Mouse (Mus musculus) CH12.LX (cell line): ENCODE measurements at regions not wholly inside any gene's neighbourhood (a gene's known extent, or its start where the extent isn't known, plus 50 kb on each side); places are given as distances from the start of the nearest gene placed in this dataset.

Experiments used
- DNase-seq: peaks from one replicate; pipeline ENCODE4 v3.0.0-alpha.2; 2013; ENCODE audit errors: extremely low read depth
- H3K27ac ChIP-seq: 2 replicates; pipeline ENCODE4 v1.5.1; 2012; ENCODE audit warnings: low read depth, mild to moderate bottlenecking, control low read depth, moderate library complexity; ENCODE audit not compliant: insufficient read depth
- H3K27me3 ChIP-seq: replicated peaks from 2 replicates; pipeline ENCODE3; 2012; ENCODE audit warnings: inconsistent platforms
- H3K36me3 ChIP-seq, 2 experiments: replicated peaks in 1 of 2; 2 replicates each; pipeline versions ENCODE3 to v1.6.1; 2012; ENCODE audit warnings: inconsistent platforms in 1 of 2, low read length in 1 of 2, mild to moderate bottlenecking in 1 of 2, mixed read lengths in 1 of 2, moderate library complexity in 1 of 2; ENCODE audit not compliant: control insufficient read depth in 1 of 2, insufficient read depth in 1 of 2
- H3K4me1 ChIP-seq, 2 experiments: 2 replicates each; pipeline ENCODE4 v1.6.1; 2012; ENCODE audit warnings: inconsistent platforms in 1 of 2, moderate library complexity in 1 of 2; ENCODE audit not compliant: insufficient read depth in 2 of 2, control insufficient read depth in 1 of 2
- H3K4me2 ChIP-seq: 2 replicates; pipeline ENCODE4 v1.6.1; 2012; ENCODE audit warnings: low read depth, mild to moderate bottlenecking, control low read depth; ENCODE audit not compliant: poor library complexity, insufficient read depth, severe bottlenecking
- H3K4me3 ChIP-seq, 3 experiments: fragments of 150-350 bp in 1 of 3; sonication (generic) in 1 of 3; replicated peaks in 1 of 3; 2 replicates each; pipeline versions ENCODE3 to v1.5.1; 2011 to 2012; ENCODE audit warnings: low read depth in 2 of 3, low read length in 2 of 3, mild to moderate bottlenecking in 2 of 3, moderate library complexity in 2 of 3, control low read depth in 1 of 3, improper control_type of control experiment in 1 of 3, inconsistent platforms in 1 of 3, mixed read lengths in 1 of 3; ENCODE audit not compliant: poor library complexity in 1 of 3
- H3K79me2 ChIP-seq: replicated peaks from 2 replicates; pipeline ENCODE4 v1.6.1; 2012; ENCODE audit warnings: mild to moderate bottlenecking, moderate library complexity; ENCODE audit not compliant: control insufficient read depth, poor library complexity, insufficient read depth, severe bottlenecking; ENCODE audit errors: extremely low read depth
- H3K9ac ChIP-seq: 2 replicates; pipeline ENCODE4 v1.6.1; 2012; ENCODE audit warnings: low read depth, mild to moderate bottlenecking, control low read depth, moderate library complexity; ENCODE audit not compliant: insufficient read depth
- H3K9me3 ChIP-seq: replicated peaks from 2 replicates; pipeline ENCODE3; 2012; ENCODE audit warnings: low read length, inconsistent platforms, mixed read lengths
- CHD2 ChIP-seq: IDR thresholded peaks from 2 replicates; pipeline ENCODE4 v1.6.1; 2011; ENCODE audit warnings: low read length, improper control_type of control experiment
- E2F4 ChIP-seq: IDR thresholded peaks from 2 replicates; pipeline ENCODE4 v1.6.1; 2011; ENCODE audit warnings: low read depth, low read length, improper control_type of control experiment; ENCODE audit not compliant: insufficient replicate concordance
- ELF1 ChIP-seq: IDR thresholded peaks from 2 replicates; pipeline ENCODE4 v1.6.1; 2014; ENCODE audit warnings: low read depth, mild to moderate bottlenecking, inconsistent platforms, low read length, improper control_type of control experiment
- GABPA ChIP-seq: IDR thresholded peaks from 2 replicates; pipeline ENCODE4 v1.6.1; 2012; ENCODE audit warnings: low read depth, low read length, improper control_type of control experiment, inconsistent platforms; ENCODE audit not compliant: insufficient replicate concordance
- IRF4 ChIP-seq: IDR thresholded peaks from 2 replicates; pipeline ENCODE4 v1.6.1; 2014; ENCODE audit warnings: low read depth, mild to moderate bottlenecking, inconsistent platforms, low read length, improper control_type of control experiment
- KAT2A ChIP-seq: IDR thresholded peaks from 2 replicates; pipeline ENCODE4 v1.6.1; 2012; ENCODE audit warnings: low read length, improper control_type of control experiment, inconsistent platforms; ENCODE audit not compliant: insufficient replicate concordance
- MAFK ChIP-seq: IDR thresholded peaks from 2 replicates; pipeline ENCODE4 v1.6.1; 2011; ENCODE audit warnings: low read length, improper control_type of control experiment; ENCODE audit not compliant: insufficient replicate concordance
- MAX ChIP-seq: IDR thresholded peaks from 2 replicates; pipeline ENCODE4 v1.6.1; 2011; ENCODE audit warnings: low read length, improper control_type of control experiment
- MAZ ChIP-seq: IDR thresholded peaks from 2 replicates; pipeline ENCODE4 v1.6.1; 2012; ENCODE audit warnings: low read depth, mild to moderate bottlenecking, inconsistent platforms, low read length, improper control_type of control experiment, moderate library complexity
- MXI1 ChIP-seq: IDR thresholded peaks from 2 replicates; pipeline ENCODE4 v1.6.1; 2011; ENCODE audit warnings: mild to moderate bottlenecking, low read depth, low read length, improper control_type of control experiment
- NELFE ChIP-seq: IDR thresholded peaks from 2 replicates; pipeline ENCODE4 v1.6.1; 2011; ENCODE audit warnings: low read depth, low read length, improper control_type of control experiment
- NRF1 ChIP-seq: IDR thresholded peaks from 2 replicates; pipeline ENCODE4 v1.6.1; 2014; ENCODE audit warnings: low read depth, mild to moderate bottlenecking, inconsistent platforms, low read length, improper control_type of control experiment, moderate library complexity
- PAX5 ChIP-seq: IDR thresholded peaks from 2 replicates; pipeline ENCODE4 v1.6.1; 2012; ENCODE audit warnings: low read length, inconsistent platforms, mixed read lengths
- POLR2A ChIP-seq: IDR thresholded peaks from 2 replicates; pipeline ENCODE4 v1.6.1; 2011; ENCODE audit warnings: low read depth, mild to moderate bottlenecking, improper control_type of control experiment, low read length
- POLR2AphosphoS2 ChIP-seq: IDR thresholded peaks from 2 replicates; pipeline ENCODE4 v1.6.1; 2011; ENCODE audit warnings: low read depth, low read length, improper control_type of control experiment
- SMC3 ChIP-seq: IDR thresholded peaks from 2 replicates; pipeline ENCODE4 v1.6.1; 2011; ENCODE audit warnings: low read depth, low read length, improper control_type of control experiment
- TBP ChIP-seq: conservative IDR thresholded peaks from 2 replicates; pipeline ENCODE4 v1.6.1; 2011; ENCODE audit warnings: low read depth, low read length, improper control_type of control experiment
- TCF12 ChIP-seq: IDR thresholded peaks from 2 replicates; pipeline ENCODE4 v1.6.1; 2014; ENCODE audit warnings: low read depth, mild to moderate bottlenecking, inconsistent platforms, low read length, improper control_type of control experiment
- UBTF ChIP-seq: IDR thresholded peaks from 2 replicates; pipeline ENCODE4 v1.6.1; 2012; ENCODE audit warnings: low read depth, mild to moderate bottlenecking, inconsistent platforms, low read length, improper control_type of control experiment, moderate library complexity
- USF1 ChIP-seq: IDR thresholded peaks from 2 replicates; pipeline ENCODE4 v1.6.1; 2014; ENCODE audit warnings: low read depth, mild to moderate bottlenecking, inconsistent platforms, low read length, improper control_type of control experiment
- ZC3H11A ChIP-seq: IDR thresholded peaks from 2 replicates; pipeline ENCODE4 v1.6.1; 2012; ENCODE audit warnings: low read depth, mild to moderate bottlenecking, inconsistent platforms, low read length, improper control_type of control experiment
- ZMIZ1 ChIP-seq: IDR thresholded peaks from 2 replicates; pipeline ENCODE4 v1.6.1; 2012; ENCODE audit warnings: low read depth, mild to moderate bottlenecking, inconsistent platforms, low read length, improper control_type of control experiment
- ZNF384 ChIP-seq: IDR thresholded peaks from 2 replicates; pipeline ENCODE4 v1.6.1; 2012; ENCODE audit warnings: low read depth, low read length, improper control_type of control experiment, inconsistent platforms
- dilution Hi-C: fragments of 300-500 bp; cut with MboI; formaldehyde crosslinking; loops from 2 replicates; pipeline ENCODE4 v1.14.3; 2020; ENCODE audit warnings: low sequenced_read_pairs; ENCODE audit not compliant: extremely low pct_unique_long_range_greater_than_20kb, extremely low pct_ligation_motif_present
- in situ Hi-C: fragments of 300-500 bp; cut with MboI; formaldehyde crosslinking; loops from 3 replicates; pipeline ENCODE4 v1.14.3; 2019; ENCODE audit warnings: low sequenced_read_pairs, low pct_ligation_motif_present, low pct_unique_long_range_greater_than_20kb, mixed read lengths

DNA sequence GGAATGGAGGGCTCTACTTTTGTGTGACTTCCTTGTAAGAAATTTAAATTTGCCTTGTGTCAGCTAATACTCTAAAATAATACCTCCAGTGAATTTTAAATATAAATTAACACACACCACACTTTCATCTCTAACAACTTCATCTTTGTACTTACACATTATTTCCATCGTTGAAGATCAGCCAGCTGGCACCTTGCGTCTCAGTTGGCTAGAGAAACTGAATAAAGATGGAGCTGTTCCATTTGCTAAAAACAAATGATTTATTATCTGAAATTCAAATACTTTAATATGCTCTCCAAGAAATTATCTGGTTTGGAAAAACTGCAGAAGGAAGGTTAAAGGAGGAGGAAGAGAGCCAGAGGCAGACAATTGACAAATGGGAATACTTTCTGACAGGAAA lies 122.0 kb upstream of the Gm11096 start:
- H3K79me2 ChIP-seq = no peaks in the 10 kb centered on the region
- H3K4me1 ChIP-seq = no peaks in the 10 kb centered on the region
- DNase-seq = no peak
- H3K27me3 ChIP-seq = no peaks in the 10 kb centered on the region
- dilution Hi-C loops = no loop called here
- peaks cover 52% of the 10 kb centered on the region for H3K9me3 ChIP-seq
- H3K9ac ChIP-seq = no peak overlapping the region
- in situ Hi-C loops = no loop called here
- H3K4me3 ChIP-seq = no peak overlapping the region
- no peaks in the 10 kb centered on the region for H3K36me3 ChIP-seq
- H3K4me2 ChIP-seq = no peak overlapping the region
- TF ChIP-seq NELFE (no peak), MAZ (no peak), POLR2AphosphoS2 (no peak), GABPA (no peak), NRF1 (no peak), POLR2A (no peak), IRF4 (no peak), SMC3 (no peak), ZC3H11A (no peak), ELF1 (no peak), ZMIZ1 (no peak), TBP (no peak), KAT2A (no peak), MAFK (no peak), UBTF (no peak), USF1 (no peak), CHD2 (no peak), PAX5 (no peak), E2F4 (no peak), ZNF384 (no peak)
- H3K27ac ChIP-seq = no peak overlapping the region

DNA sequence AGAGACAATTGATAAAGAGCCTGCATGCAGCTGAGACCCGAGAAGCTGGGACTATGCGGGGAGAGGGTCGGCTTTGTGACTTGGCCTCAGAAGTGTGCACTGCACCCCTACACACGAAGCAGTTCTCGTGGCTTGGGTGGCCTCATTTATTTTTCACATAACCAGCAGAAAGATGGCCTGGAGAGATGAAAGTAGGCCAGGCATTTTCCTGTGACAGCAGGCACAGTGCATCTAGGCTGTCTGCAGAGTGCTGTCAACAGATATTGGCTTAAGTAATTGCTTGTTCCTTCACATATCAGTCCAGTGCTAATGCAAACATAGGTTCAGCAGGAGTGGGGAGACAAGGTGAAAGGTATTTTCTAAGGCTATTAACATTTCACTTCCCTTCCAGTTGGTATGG lies 124.9 kb upstream of the Gm11096 start:
- dilution Hi-C loops (no loop called here), in situ Hi-C loops (no loop called here)
- no peak overlapping the region for H3K4me3 ChIP-seq
- H3K9me3 ChIP-seq = peaks cover 42% of the 10 kb centered on the region
- DNase-seq = no peak
- H3K27ac ChIP-seq = no peak overlapping the region
- no peaks in the 10 kb centered on the region for H3K4me1 ChIP-seq
- H3K27me3 ChIP-seq = no peaks in the 10 kb centered on the region
- H3K36me3 ChIP-seq = no peaks in the 10 kb centered on the region
- H3K4me2 ChIP-seq = no peak overlapping the region
- no peak overlapping the region for H3K9ac ChIP-seq
- no peaks in the 10 kb centered on the region for H3K79me2 ChIP-seq
- no peak for TF ChIP-seq SMC3
- no peak for TF ChIP-seq ZNF384
- TF ChIP-seq TBP = no peak
- no peak for TF ChIP-seq MAX
- no peak for TF ChIP-seq NRF1
- no peak for TF ChIP-seq TCF12
- no peak for TF ChIP-seq MXI1
- TF ChIP-seq POLR2A = no peak
- TF ChIP-seq E2F4 = no peak
- TF ChIP-seq ZC3H11A = no peak
